Mouse (Mus musculus): ENCODE results near the gene Myo6. TPM values are rescaled to one million over a fixed set of nuclear protein-coding genes. Genes with fewer than 3 reads are reported as not detected.
A peak's percentile ranks its signal among the peaks of the same experiment; 100 is the strongest.

Myo6 gene
- 12.4 and 14.0 TPM in 2 replicates for polyA plus RNA-seq (2015; fragmentation: Nextera tagmentation; extraction: Ambion mirVana)

DNA sequence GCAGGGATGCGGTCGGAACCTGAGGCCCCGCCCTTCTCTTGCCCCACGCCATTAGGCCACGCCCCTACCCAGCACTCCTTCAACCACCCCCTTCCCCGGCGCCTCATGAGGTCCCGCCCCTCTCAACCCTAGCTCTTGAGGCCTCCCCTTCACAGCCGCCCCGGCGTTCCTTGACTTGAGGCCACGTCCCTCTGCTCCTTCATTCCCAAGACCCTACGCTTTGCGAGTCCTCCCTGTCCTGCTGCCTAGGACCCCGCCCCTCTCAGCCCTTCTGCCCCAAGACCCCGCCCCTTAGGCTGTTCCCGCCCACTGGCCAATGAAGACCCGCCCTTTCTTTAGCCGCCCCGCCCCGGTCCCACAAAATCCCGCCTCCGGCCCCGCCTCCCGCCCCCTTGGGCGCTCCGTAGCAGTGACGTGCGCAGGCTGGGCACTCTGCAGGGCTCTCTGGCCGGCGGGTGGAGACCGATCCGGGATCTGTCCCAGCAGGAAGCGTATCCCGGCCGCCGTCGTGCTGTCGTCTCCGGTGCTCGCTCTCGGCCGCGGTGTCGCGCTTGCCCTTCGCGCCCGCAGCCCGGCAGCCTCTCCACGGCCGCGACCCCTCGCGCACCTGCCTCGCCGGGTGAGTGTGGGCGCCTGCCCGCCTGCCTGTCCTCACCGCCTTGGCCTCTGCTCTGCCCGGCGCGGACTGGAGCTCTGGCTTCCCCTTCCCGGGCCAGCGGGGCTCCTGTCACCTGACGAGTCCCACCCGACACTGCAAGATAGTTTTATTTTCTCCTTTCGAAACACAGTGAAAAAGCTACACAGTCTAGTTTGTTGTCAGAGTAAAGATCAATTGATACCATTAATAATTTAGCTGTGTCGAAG, at the start of gene Myo6:
Myo6 (plus strand) TSS at position 421 of the 864 bp plus-strand sequence.
- Histone ChIP-seq H3K27me3 (no peaks in the 10 kb centered on the region), H3K9ac (peak within 1 kb of the TSS; percentile 79), H3K27ac (peak within 1 kb of the TSS; percentile 68), H3K9me3 (replicated peaks) (no peaks in the 10 kb centered on the region), H3K4me3 (peak within 1 kb of the TSS; percentile 72), H3K4me2 (peak within 1 kb of the TSS; percentile 82), H3K36me3 (ENCODE audit: poor library complexity, severe bottlenecking) (no peaks in the 10 kb centered on the region), H3K4me1 (peaks cover 20% of the 10 kb centered on the region)
- ATAC-seq = peak; percentile 97
- under 1% methylated on average over 52 of the region's 69 CpGs for WGBS

DNA sequence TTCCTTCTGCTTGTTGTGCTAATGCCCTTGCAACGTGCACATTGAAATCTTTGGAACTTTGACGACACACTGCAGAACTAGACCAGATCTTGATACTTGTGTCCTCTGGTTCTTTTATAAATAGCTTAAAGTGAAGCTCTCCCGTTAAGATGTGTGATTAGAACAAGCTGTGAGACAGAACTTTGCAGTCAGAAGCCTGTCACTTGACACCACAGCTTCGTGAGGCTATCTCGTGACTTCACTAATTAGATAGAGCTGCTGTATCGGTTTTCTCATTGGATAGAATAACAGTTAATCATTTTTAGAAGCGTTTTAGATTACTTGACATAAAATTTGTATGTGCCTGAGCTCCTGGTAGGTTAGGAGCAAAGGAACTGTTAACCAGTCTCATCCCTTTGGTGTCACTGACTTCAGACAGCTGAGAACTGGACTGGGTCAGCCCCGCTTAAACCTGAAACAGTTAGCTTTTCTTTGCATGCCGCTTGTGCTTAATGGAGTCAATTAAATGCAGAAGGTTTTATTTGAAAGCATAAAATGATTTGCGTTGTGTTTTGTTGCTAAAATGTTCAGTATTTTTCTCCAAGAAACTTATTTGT, 18.7 kb upstream of the Myo6 start:
- Histone ChIP-seq H3K9me3 (replicated peaks) (no peaks in the 10 kb centered on the region), H3K4me1 (no peaks in the 10 kb centered on the region), H3K27ac (no peak overlapping the region), H3K9ac (no peak overlapping the region), H3K27me3 (no peaks in the 10 kb centered on the region), H3K4me2 (no peak overlapping the region), H3K4me3 (no peak overlapping the region), H3K36me3 (ENCODE audit: poor library complexity, severe bottlenecking) (peaks cover 41% of the 10 kb centered on the region)
- WGBS = 80% methylated on average over 10 of the region's 10 CpGs
- ATAC-seq = no peak

DNA sequence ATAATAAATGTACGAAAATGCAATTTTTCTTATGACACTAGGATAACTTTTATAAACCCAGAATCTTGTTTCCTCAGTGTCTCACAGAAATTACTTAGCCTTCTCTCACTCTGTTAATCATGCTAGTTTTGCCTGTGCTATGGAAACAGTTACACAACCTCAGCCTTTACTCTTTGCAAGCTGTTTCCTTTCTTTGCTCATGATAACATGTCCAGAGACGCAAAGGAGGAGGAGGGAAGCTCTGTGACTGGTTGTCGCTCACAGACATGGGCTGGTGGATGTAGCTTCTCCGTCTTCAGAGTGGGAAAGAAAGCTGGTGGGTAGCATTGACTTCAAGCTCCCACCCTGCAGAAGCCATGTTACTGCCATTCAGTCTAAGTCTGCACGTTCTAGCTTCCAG, 15.2 kb upstream of the Myo6 start:
- H3K27me3 ChIP-seq = no peaks in the 10 kb centered on the region
- H3K9me3 ChIP-seq (replicated peaks) = no peaks in the 10 kb centered on the region
- H3K4me2 ChIP-seq = no peak overlapping the region
- no peak overlapping the region for H3K27ac ChIP-seq
- peaks cover 23% of the 10 kb centered on the region for H3K36me3 ChIP-seq (ENCODE audit: poor library complexity, severe bottlenecking)
- no peak for ATAC-seq
- H3K9ac ChIP-seq = no peak overlapping the region
- WGBS = 87% methylated on average over 5 of the region's 5 CpGs
- H3K4me1 ChIP-seq = no peaks in the 10 kb centered on the region
- H3K4me3 ChIP-seq = no peak overlapping the region

DNA sequence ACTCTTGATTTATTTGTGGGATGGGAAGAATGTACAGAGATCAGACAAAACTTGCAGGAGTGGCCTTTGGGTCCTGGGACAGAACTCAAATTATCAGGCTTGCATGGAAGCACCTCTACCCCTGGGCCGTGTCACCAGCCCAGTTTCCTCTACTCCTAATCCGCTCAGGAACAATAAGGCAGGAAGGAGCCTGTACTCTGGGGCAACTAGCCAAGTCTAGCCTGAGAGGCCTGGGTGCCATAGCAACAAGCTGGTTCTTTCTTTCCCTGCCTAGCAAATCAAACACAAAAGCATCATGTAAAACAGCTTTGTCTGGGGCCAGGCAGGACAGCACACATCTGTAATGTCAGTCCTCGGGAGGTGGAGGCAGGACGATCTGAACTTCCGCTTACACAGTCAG, 9.6 kb upstream of the Myo6 start:
- ATAC-seq = peak; percentile 85
- no peaks in the 10 kb centered on the region for H3K27me3 ChIP-seq
- H3K4me1 ChIP-seq = peaks cover 8% of the 10 kb centered on the region
- H3K4me3 ChIP-seq = no peak overlapping the region
- H3K4me2 ChIP-seq = no peak overlapping the region
- H3K27ac ChIP-seq = peak overlapping the region; percentile 48
- 25% methylated on average over 5 of the region's 5 CpGs for WGBS
- no peaks in the 10 kb centered on the region for H3K9me3 ChIP-seq (replicated peaks)
- H3K9ac ChIP-seq = no peak overlapping the region
- peaks cover 9% of the 10 kb centered on the region; the same call in 1 of the 2 replicates for H3K36me3 ChIP-seq (ENCODE audit: poor library complexity, severe bottlenecking)

DNA sequence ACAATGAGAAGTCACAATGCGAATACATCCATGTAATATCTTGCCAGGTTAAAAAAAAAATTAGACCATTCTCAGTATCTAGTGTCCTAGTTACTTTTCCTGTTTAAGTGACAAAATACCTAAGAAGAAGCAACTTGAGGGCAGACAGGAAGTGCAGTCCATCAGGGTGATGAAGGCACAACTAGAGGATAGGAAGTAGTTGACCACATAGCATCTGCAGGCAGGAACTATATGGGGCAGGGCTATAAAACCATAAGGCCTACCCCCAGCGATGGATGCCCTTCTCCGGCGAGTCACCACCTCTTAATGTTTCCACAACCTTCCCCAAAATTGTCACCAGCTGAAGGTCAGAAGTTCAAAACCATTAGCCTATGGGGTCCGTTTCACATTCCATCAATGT, 8.1 kb upstream of the Myo6 start:
- Histone ChIP-seq H3K9ac (no peak overlapping the region), H3K36me3 (ENCODE audit: poor library complexity, severe bottlenecking) (peaks cover 8% of the 10 kb centered on the region; the same call in 1 of the 2 replicates), H3K9me3 (replicated peaks) (no peaks in the 10 kb centered on the region), H3K27me3 (no peaks in the 10 kb centered on the region), H3K4me2 (no peak overlapping the region), H3K4me1 (peaks cover 20% of the 10 kb centered on the region), H3K4me3 (no peak overlapping the region), H3K27ac (no peak overlapping the region)
- ATAC-seq = no peak
- 91% methylated on average over 5 of the region's 5 CpGs for WGBS

DNA sequence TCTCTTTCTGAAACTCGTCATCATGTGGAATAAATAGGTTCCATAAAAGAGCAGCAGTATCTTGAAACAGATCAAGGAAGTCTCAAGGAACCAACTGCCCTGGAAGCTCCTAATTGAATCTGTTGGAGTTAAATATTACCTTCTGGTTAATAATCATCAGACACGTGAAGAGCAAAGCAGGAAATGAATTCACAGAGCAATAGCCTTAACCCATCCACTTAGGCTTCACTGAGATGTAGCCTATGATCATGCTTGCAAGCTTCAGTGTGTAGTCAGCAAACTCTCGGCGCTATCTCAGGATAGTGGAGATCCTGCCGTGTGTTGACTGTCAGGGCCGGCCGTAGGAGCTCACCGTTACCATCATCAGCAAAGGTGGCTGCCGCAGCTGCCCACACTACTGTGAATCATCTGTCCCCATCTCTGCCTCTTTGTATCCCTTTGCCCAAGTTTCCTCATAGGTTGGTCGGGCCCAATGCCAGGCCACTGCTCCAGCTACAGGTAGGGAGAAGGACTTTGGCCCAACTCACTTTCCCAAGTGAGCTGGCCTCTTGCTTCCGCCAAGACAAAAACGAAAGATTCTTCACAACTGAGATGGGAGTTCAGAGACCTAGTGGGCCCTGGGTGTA, 6.9 kb upstream of the Myo6 start:
- Histone ChIP-seq H3K4me2 (no peak overlapping the region), H3K4me1 (peaks cover 23% of the 10 kb centered on the region), H3K27ac (no peak overlapping the region), H3K36me3 (ENCODE audit: poor library complexity, severe bottlenecking) (peaks cover 3% of the 10 kb centered on the region; the same call in 1 of the 2 replicates), H3K27me3 (no peaks in the 10 kb centered on the region), H3K9me3 (replicated peaks) (no peaks in the 10 kb centered on the region), H3K9ac (no peak overlapping the region), H3K4me3 (no peak overlapping the region)
- ATAC-seq = no peak
- WGBS = 93% methylated on average over 12 of the region's 12 CpGs

DNA sequence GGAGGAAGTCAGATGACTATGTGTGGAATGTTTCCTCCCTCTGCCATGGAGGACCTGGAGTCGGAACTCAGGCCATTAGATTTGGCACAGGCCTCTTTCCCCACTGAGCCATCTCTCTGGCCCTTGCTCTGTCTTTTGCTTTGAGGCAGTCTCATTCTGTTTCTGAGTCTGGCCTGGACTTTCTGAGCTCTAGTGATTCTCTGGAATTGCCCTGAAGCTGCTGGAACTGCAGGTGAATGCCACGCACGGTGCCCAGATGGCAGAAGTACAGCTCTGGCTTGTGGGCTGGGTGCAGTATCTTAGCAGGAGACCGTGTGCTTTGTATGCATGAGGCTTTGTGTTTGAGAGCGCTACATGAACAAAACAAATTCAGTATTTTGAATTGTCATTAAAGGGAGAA, 5.9 kb upstream of the Myo6 start:
- WGBS = 77% methylated on average over 5 of the region's 5 CpGs
- Histone ChIP-seq H3K9ac (no peak overlapping the region), H3K27me3 (no peaks in the 10 kb centered on the region), H3K9me3 (replicated peaks) (no peaks in the 10 kb centered on the region), H3K36me3 (ENCODE audit: poor library complexity, severe bottlenecking) (no peaks in the 10 kb centered on the region), H3K4me3 (no peak overlapping the region), H3K4me1 (peaks cover 24% of the 10 kb centered on the region), H3K27ac (no peak overlapping the region; the same call in 1 of the 2 replicates), H3K4me2 (no peak overlapping the region)
- ATAC-seq = no peak

DNA sequence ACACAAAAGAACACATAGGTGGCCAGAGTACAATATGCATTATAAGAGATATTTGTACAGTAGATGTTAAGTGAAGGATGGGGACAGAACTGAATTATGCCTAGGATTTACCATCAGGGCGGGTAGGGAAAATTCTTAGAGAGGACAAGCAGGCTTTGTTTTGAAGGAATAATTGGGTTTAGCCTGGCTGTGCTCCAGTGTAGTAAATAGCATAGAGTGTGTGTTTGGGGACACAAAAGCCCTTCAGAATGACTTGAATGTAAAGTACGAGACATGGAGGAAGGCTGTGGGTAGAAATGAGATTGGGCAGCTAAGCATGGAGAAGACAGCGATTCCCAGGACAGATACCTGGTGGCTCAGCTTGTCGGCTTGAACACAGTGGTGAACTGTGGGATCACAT, 3.4 kb upstream of the Myo6 start:
- Histone ChIP-seq H3K9me3 (replicated peaks) (no peaks in the 10 kb centered on the region), H3K4me1 (peaks cover 23% of the 10 kb centered on the region), H3K4me2 (no peak overlapping the region), H3K36me3 (ENCODE audit: poor library complexity, severe bottlenecking) (no peaks in the 10 kb centered on the region), H3K27ac (0 out of 2 replicates have a peak overlapping the region, but pooled peaks have one; percentile 31), H3K9ac (no peak overlapping the region), H3K4me3 (no peak overlapping the region), H3K27me3 (no peaks in the 10 kb centered on the region)
- 42% methylated on average over 4 of the region's 4 CpGs for WGBS
- no peak for ATAC-seq

DNA sequence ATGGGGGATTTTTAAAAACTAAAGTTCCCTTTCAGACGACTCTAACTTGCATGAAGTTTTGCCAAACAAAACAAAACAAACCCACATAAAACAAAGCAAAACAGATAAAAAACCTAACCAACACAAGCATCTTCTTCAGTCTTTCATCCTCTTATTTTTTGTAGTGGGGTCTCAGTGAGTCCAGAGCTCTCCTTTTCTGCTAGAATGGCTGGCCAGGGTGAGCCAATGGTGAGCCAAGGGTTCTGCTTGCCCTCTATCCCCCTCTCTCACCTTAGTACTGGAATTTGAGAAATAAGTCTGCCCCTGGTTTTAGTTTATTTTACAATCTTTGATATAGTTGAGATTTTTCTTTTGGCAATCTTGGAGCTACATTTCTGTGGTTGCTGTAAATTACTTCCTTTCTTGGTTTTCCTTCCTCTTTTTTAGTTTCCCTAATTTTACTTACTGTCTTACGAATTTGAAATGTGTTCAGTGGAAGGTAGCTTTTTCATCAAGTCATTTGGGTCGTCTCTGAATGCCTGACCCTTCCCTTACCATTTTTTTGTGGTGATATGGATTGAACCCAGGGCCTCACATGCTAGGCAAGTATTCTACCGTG, 1.6 kb upstream of the Myo6 start:
- Histone ChIP-seq H3K4me3 (no peak overlapping the region), H3K36me3 (ENCODE audit: poor library complexity, severe bottlenecking) (no peaks in the 10 kb centered on the region), H3K4me1 (peaks cover 21% of the 10 kb centered on the region), H3K27ac (no peak overlapping the region), H3K9ac (no peak overlapping the region), H3K9me3 (replicated peaks) (no peaks in the 10 kb centered on the region), H3K4me2 (no peak overlapping the region), H3K27me3 (no peaks in the 10 kb centered on the region)
- no peak for ATAC-seq
- WGBS = 83% methylated on average over 4 of the region's 4 CpGs

DNA sequence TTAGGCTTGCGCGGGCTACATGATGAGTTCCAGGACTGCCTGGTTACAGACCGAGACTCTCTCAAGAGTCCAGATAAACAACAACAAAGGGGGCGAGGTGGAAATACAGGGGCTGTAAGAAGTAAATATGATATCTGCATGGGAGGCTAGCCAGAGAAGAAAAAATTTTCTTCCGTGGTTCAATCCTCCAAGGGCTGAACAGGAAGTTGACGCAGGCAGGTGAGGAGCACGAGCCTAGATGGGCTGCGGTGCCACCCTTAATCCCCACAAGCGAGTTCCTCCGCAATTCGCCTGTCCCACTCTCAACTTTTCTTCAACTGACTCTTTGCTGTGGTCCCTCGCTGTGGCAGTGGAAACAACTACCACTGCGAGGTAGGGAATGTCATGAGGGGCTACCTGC, 640 bp upstream of the Myo6 start:
- Histone ChIP-seq H3K36me3 (ENCODE audit: poor library complexity, severe bottlenecking) (no peaks in the 10 kb centered on the region), H3K4me1 (peaks cover 20% of the 10 kb centered on the region), H3K4me2 (peak overlapping the region; percentile 82), H3K9ac (peak overlapping the region; percentile 79; the same call in 1 of the 2 replicates), H3K9me3 (replicated peaks) (no peaks in the 10 kb centered on the region), H3K27ac (no peak overlapping the region), H3K27me3 (no peaks in the 10 kb centered on the region), H3K4me3 (peak overlapping the region; percentile 72)
- 3% methylated on average over 13 of the region's 13 CpGs for whole genome bisulfite sequencing
- no peak for ATAC-seq

DNA sequence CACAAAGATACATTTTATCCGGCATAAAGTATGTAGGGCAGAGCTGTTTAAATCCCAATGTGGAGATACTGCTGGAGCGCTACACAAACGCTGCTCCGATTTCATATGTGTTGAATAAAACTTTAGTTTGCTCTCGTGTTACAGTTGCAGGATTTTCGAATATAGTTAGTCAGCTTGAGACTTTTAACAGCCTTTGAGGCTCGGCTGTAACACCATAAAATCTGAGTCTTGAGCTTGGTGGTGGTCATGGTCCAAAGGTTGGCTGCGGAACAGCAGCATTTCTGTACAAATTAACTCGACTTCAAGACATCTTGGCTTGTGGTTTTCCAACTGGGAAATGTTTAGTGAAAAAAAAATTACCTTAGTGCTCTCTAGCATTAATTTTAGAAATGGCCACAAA, 859 bp downstream of the Myo6 start:
- peak overlapping the region; percentile 72 for H3K4me3 ChIP-seq
- no peaks in the 10 kb centered on the region for H3K36me3 ChIP-seq (ENCODE audit: poor library complexity, severe bottlenecking)
- no peaks in the 10 kb centered on the region for H3K9me3 ChIP-seq (replicated peaks)
- no peaks in the 10 kb centered on the region for H3K27me3 ChIP-seq
- H3K9ac ChIP-seq = no peak overlapping the region
- peak overlapping the region; percentile 42 for H3K4me2 ChIP-seq
- WGBS = 60% methylated on average over 9 of the region's 9 CpGs
- H3K27ac ChIP-seq = no peak overlapping the region
- no peak for ATAC-seq
- H3K4me1 ChIP-seq = peaks cover 19% of the 10 kb centered on the region

DNA sequence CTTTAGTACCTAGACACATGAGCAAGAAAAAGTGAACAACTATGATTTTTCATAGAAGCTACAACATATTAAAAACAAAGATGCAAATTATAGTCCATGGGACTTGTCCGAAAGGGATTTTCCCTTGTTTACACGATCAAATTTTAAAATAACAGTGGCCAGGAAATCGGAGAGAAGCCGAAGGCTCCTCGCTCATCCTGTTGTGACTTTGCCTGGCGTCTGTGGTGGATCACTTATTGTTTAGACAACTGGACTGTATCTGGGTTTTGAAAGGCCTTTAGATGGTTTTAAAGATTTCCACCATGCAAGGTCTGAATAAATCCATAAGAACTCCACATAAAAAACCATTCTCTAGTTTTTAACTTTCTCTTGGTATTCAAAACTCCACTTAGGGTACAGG, 1.6 kb downstream of the Myo6 start:
- H3K9me3 ChIP-seq (replicated peaks) = no peaks in the 10 kb centered on the region
- H3K36me3 ChIP-seq (ENCODE audit: poor library complexity, severe bottlenecking) = no peaks in the 10 kb centered on the region
- no peak overlapping the region for H3K4me2 ChIP-seq
- 88% methylated on average over 6 of the region's 6 CpGs for WGBS
- H3K4me1 ChIP-seq = peaks cover 12% of the 10 kb centered on the region
- ATAC-seq = no peak
- no peak overlapping the region for H3K4me3 ChIP-seq
- H3K9ac ChIP-seq = no peak overlapping the region
- no peak overlapping the region for H3K27ac ChIP-seq
- no peaks in the 10 kb centered on the region for H3K27me3 ChIP-seq
